Mouse (Mus musculus) MEL (cell line): ENCODE measurements around the gene Ccnk. TPM values are rescaled to one million over a fixed set of nuclear protein-coding genes. Genes with fewer than 3 reads are reported as not detected.

Experiments used
- DNase-seq: peaks from one replicate; pipeline ENCODE4 v3.0.0; 2011; ENCODE audit warnings: low read depth, low spot score
- H3K27ac ChIP-seq: 2 replicates; pipeline ENCODE4 v1.5.1; 2012; ENCODE audit warnings: low read depth, mild to moderate bottlenecking, control low read depth, low read length, moderate library complexity; ENCODE audit not compliant: control insufficient read depth
- H3K27me3 ChIP-seq, 2 experiments: fragments of 150-350 bp in 1 of 2; sonication (generic) in 1 of 2; 2 replicates each; pipeline ENCODE4 v1.6.1; 2012; ENCODE audit warnings: low read length in 2 of 2, mild to moderate bottlenecking in 2 of 2, improper control_type of control experiment in 1 of 2, moderate library complexity in 1 of 2; ENCODE audit not compliant: insufficient read depth in 2 of 2, control insufficient read depth in 1 of 2
- H3K36me3 ChIP-seq, 2 experiments: 2 replicates each; pipeline ENCODE4 v1.6.1; 2012 to 2014; ENCODE audit warnings: low read length in 2 of 2, improper control_type of control experiment in 1 of 2, inconsistent platforms in 1 of 2, mild to moderate bottlenecking in 1 of 2; ENCODE audit not compliant: insufficient read depth in 2 of 2, control insufficient read depth in 1 of 2
- H3K4me1 ChIP-seq, 2 experiments: fragments of 150-350 bp in 1 of 2; sonication (generic) in 1 of 2; 2 replicates each; pipeline ENCODE4 v1.6.1; 2012; ENCODE audit warnings: low read length in 2 of 2, improper control_type of control experiment in 1 of 2, mild to moderate bottlenecking in 1 of 2; ENCODE audit not compliant: insufficient read depth in 2 of 2, control insufficient read depth in 1 of 2
- H3K4me3 ChIP-seq, 2 experiments: fragments of 150-350 bp in 1 of 2; sonication (generic) in 1 of 2; 2 replicates each; pipeline ENCODE4 v1.5.1; 2012; ENCODE audit warnings: low read depth in 2 of 2, low read length in 2 of 2, mild to moderate bottlenecking in 2 of 2, moderate library complexity in 2 of 2, control low read depth in 1 of 2, improper control_type of control experiment in 1 of 2; ENCODE audit not compliant: control insufficient read depth in 1 of 2, insufficient read depth in 1 of 2
- H3K79me2 ChIP-seq: 2 replicates; pipeline ENCODE4 v1.6.1; 2012; ENCODE audit warnings: mild to moderate bottlenecking, low read length, moderate library complexity; ENCODE audit not compliant: control insufficient read depth, poor library complexity, insufficient read depth
- H3K9ac ChIP-seq: 2 replicates; pipeline ENCODE4 v1.6.1; 2012; ENCODE audit warnings: low read depth, mild to moderate bottlenecking, control low read depth, low read length, moderate library complexity; ENCODE audit not compliant: control insufficient read depth, poor library complexity, severe bottlenecking
- H3K9me3 ChIP-seq: fragments of 150-350 bp; sonication (generic); replicated peaks from 2 replicates; pipeline ENCODE4 v1.6.1; 2012; ENCODE audit warnings: mild to moderate bottlenecking, low read length, improper control_type of control experiment, moderate library complexity; ENCODE audit not compliant: insufficient read depth
- E2F4 ChIP-seq: IDR thresholded peaks from 2 replicates; pipeline ENCODE4 v1.6.1; 2011; ENCODE audit warnings: low read depth, low read length, improper control_type of control experiment, borderline replicate concordance
- ELF1 ChIP-seq: IDR thresholded peaks from 2 replicates; pipeline ENCODE4 v1.6.1; 2014; ENCODE audit warnings: low read depth, mild to moderate bottlenecking, inconsistent platforms, low read length, improper control_type of control experiment, moderate library complexity
- ETS1 ChIP-seq: IDR thresholded peaks from 2 replicates; pipeline ENCODE4 v1.6.1; 2012; ENCODE audit warnings: low read depth, mild to moderate bottlenecking, inconsistent platforms, low read length, improper control_type of control experiment, moderate library complexity
- KAT2A ChIP-seq: conservative IDR thresholded peaks from 2 replicates; pipeline ENCODE4 v1.6.1; 2012; ENCODE audit warnings: low read depth, low read length, improper control_type of control experiment, inconsistent platforms
- MAFK ChIP-seq: IDR thresholded peaks from 2 replicates; pipeline ENCODE4 v1.6.1; 2011; ENCODE audit warnings: low read depth, mild to moderate bottlenecking, low read length, improper control_type of control experiment, borderline replicate concordance
- MXI1 ChIP-seq: IDR thresholded peaks from 2 replicates; pipeline ENCODE4 v1.6.1; 2011; ENCODE audit warnings: mild to moderate bottlenecking, low read depth, low read length, improper control_type of control experiment
- MYC ChIP-seq: IDR thresholded peaks from 2 replicates; pipeline ENCODE4 v1.6.1; 2011; ENCODE audit warnings: low read depth, mild to moderate bottlenecking, low read length, improper control_type of control experiment, moderate library complexity
- NELFE ChIP-seq: IDR thresholded peaks from 2 replicates; pipeline ENCODE4 v1.6.1; 2011; ENCODE audit warnings: low read depth, low read length, improper control_type of control experiment
- NRF1 ChIP-seq: IDR thresholded peaks from 2 replicates; pipeline ENCODE4 v1.6.1; 2014; ENCODE audit warnings: low read depth, mild to moderate bottlenecking, inconsistent platforms, low read length, improper control_type of control experiment, moderate library complexity; ENCODE audit not compliant: poor library complexity, insufficient read depth, severe bottlenecking
- POLR2AphosphoS5 ChIP-seq: IDR thresholded peaks from 2 replicates; pipeline ENCODE4 v1.6.1; 2012; ENCODE audit warnings: low read depth, borderline replicate concordance, mild to moderate bottlenecking, inconsistent platforms, low read length, moderate library complexity, mixed read lengths
- RAD21 ChIP-seq: IDR thresholded peaks from 2 replicates; pipeline ENCODE4 v1.6.1; 2011; ENCODE audit warnings: mild to moderate bottlenecking, low read depth, low read length, improper control_type of control experiment
- SIN3A ChIP-seq: IDR thresholded peaks from 2 replicates; pipeline ENCODE4 v1.6.1; 2012; ENCODE audit warnings: low read length, improper control_type of control experiment, inconsistent platforms
- SMC3 ChIP-seq: IDR thresholded peaks from 2 replicates; pipeline ENCODE4 v1.6.1; 2011; ENCODE audit warnings: low read depth, low read length, improper control_type of control experiment
- TCF12 ChIP-seq: IDR thresholded peaks from 2 replicates; pipeline ENCODE4 v1.6.1; 2014; ENCODE audit warnings: low read depth, mild to moderate bottlenecking, inconsistent platforms, low read length, improper control_type of control experiment, moderate library complexity
- UBTF ChIP-seq: IDR thresholded peaks from 2 replicates; pipeline ENCODE4 v1.6.1; 2012; ENCODE audit warnings: low read depth, mild to moderate bottlenecking, inconsistent platforms, low read length, improper control_type of control experiment, moderate library complexity, borderline replicate concordance; ENCODE audit not compliant: insufficient read depth
- USF2 ChIP-seq, 2 experiments: IDR thresholded peaks; 2 replicates each; pipeline ENCODE4 v1.6.1; 2011 to 2012; ENCODE audit warnings: improper control_type of control experiment in 2 of 2, low read length in 2 of 2, borderline replicate concordance in 1 of 2, inconsistent platforms in 1 of 2, low read depth in 1 of 2, mild to moderate bottlenecking in 1 of 2; ENCODE audit not compliant: insufficient read depth in 1 of 2
- ZC3H11A ChIP-seq: IDR thresholded peaks from 2 replicates; pipeline ENCODE4 v1.6.1; 2012; ENCODE audit warnings: low read depth, mild to moderate bottlenecking, inconsistent platforms, low read length, improper control_type of control experiment
- ZMIZ1 ChIP-seq: IDR thresholded peaks from 2 replicates; pipeline ENCODE4 v1.6.1; 2012; ENCODE audit warnings: low read depth, mild to moderate bottlenecking, inconsistent platforms, low read length, improper control_type of control experiment, moderate library complexity
- ZNF384 ChIP-seq: IDR thresholded peaks from 2 replicates; pipeline ENCODE4 v1.6.1; 2012; ENCODE audit warnings: low read depth, mild to moderate bottlenecking, inconsistent platforms, low read length, improper control_type of control experiment
- polyA plus RNA-seq, 2 experiments: library from polyadenylated mRNA; stranded (reverse) in 1 of 2; unstranded in 1 of 2; fragments of >175 nt in 1 of 2; fragments of >200 nt in 1 of 2; gene quantifications; 2 replicates each; pipeline versions ENCODE4 v1.2.1 to v1.2.4; 2012; ENCODE audit warnings: low replicate concordance in 2 of 2, low read depth in 1 of 2; ENCODE audit not compliant: insufficient read length in 2 of 2, insufficient read depth in 1 of 2, missing spikeins in 1 of 2
- total RNA-seq: library from RNA; depleted of rRNA; stranded (reverse); fragments of 300-350 nt; gene quantifications from 2 replicates; pipeline ENCODE4 v1.2.3, GENCODE M21; 2012

The Ccnk gene
- total and polyA plus RNA-seq, 3 experiments = 7.6 to 69.6 (median 62.8) TPM

- peaks cover 3 to 8% of the 10 kb centered on the region in 2 experiments; a peak in 3 of 4 replicates for H3K4me1 ChIP-seq
- H3K9me3 ChIP-seq = no peaks in the 10 kb centered on the region
- TF ChIP-seq ELF1 (no peak), ETS1 (no peak), NRF1 (no peak), SIN3A (no peak), MYC (no peak), TCF12 (no peak), SMC3 (no peak), POLR2AphosphoS5 (no peak), RAD21 (no peak), USF2 (IDR thresholded peaks at IDR 0.05; ENCODE audit: borderline replicate concordance in 1 of 2, insufficient read depth in 1 of 2, low read depth in 1 of 2, low read length in 2 of 2) (no peak), NELFE (no peak)
- no peak for DNase-seq
- H3K27ac ChIP-seq = no peak overlapping the region
- H3K4me3 ChIP-seq = no peak overlapping the region
- H3K36me3 ChIP-seq = peaks cover 0 to 5% of the 10 kb centered on the region in 2 experiments; a peak in 1 of 4 replicates
- H3K9ac ChIP-seq = no peak overlapping the region
- no peaks in the 10 kb centered on the region for H3K27me3 ChIP-seq
- H3K79me2 ChIP-seq = no peaks in the 10 kb centered on the region
These were observed 69.6 kb downstream of the Ccnk start for GRCm38 (mm10) chr12:108249019-108249418.

GRCm38 (mm10) chr12:108249522-108249921 is 70.1 kb downstream of the Ccnk start:
- Histone ChIP-seq H3K79me2 (no peaks in the 10 kb centered on the region), H3K9ac (no peak overlapping the region), H3K4me3 (no peak overlapping the region), H3K36me3 (peaks cover 0 to 4% of the 10 kb centered on the region in 2 experiments; a peak in 1 of 4 replicates), H3K27me3 (no peaks in the 10 kb centered on the region), H3K9me3 (no peaks in the 10 kb centered on the region), H3K27ac (no peak overlapping the region), H3K4me1 (peaks cover 3 to 7% of the 10 kb centered on the region in 2 experiments; a peak in 3 of 4 replicates)
- DNase-seq = no peak
- TF ChIP-seq ZNF384 (no peak), SIN3A (no peak), USF2 (IDR thresholded peaks at IDR 0.05; ENCODE audit: borderline replicate concordance in 1 of 2, insufficient read depth in 1 of 2, low read depth in 1 of 2, low read length in 2 of 2) (no peak), MXI1 (no peak), MAFK (no peak), E2F4 (no peak), UBTF (no peak), POLR2AphosphoS5 (no peak), ZMIZ1 (no peak), KAT2A (no peak), ZC3H11A (no peak), RAD21 (no peak)
